Mouse (Mus musculus) small intestine, adult 2 months (tissue): ENCODE results near the gene Pon2.

ENCODE experiments used
- CTCF ChIP-seq: fragments of 200-500 bp; IDR thresholded peaks from 2 replicates; pipeline ENCODE4 v1.5.1; 2012; ENCODE audit warnings: low read depth, mild to moderate bottlenecking, control low read depth, inconsistent platforms, low read length, moderate library complexity, mixed read lengths; ENCODE audit not compliant: insufficient replicate concordance, insufficient read length; ENCODE audit errors: extremely low read depth
- POLR2A ChIP-seq: fragments of 200-500 bp; IDR thresholded peaks from 2 replicates; pipeline ENCODE4 v1.6.1; 2012; ENCODE audit warnings: low read depth, mild to moderate bottlenecking, control low read depth, inconsistent platforms, low read length, moderate library complexity

DNA sequence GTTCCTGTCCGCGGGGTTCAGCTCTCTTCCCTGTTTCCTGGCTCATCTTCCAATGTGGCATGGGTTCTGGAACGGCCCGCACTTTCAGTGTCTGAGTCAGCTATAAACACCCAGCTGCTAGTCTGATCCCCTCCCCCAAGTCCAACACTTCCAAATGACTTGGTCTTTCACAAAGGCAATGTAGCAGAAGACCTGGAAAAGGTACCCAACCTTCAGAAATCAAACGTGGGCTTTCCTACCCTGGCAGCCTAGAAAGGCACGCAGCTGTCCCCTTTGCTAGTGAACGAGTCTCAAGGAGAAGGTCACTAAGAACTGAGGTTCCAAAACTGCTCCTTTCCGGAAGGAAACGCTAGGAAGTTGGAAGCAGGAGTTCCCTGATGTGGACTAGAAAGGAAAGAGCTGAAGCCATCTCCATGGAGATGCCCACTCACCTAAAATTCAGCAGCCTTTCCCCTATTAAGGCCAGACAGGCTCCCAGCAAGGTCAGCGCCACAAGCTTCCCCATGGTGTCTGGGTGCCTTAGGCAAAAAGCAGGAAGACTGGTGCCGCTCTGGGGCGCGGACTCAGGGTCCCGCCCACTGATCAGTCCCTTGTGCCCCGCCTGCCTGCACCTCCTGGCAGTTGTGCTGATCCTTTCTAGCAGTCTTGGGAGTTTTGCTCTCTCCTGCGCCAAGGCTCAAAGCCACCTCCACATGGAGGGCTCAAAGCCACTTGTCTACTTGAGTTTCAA lies 42.4 kb downstream of the Pon2 start, which contains the start of gene Pon3:
- TF ChIP-seq CTCF = 0 out of 2 replicates have a peak, but pooled peaks have one; percentile 12
- peak; percentile 82; the same call in 1 of the 2 replicates for TF ChIP-seq POLR2A
